Mouse (Mus musculus) heart, embryonic 10.5 days (tissue): Measurements from ENCODE around the gene Fam161b. TPM values are rescaled to one million over a fixed set of nuclear protein-coding genes. Genes with fewer than 3 reads are reported as not detected.
A peak's percentile ranks its signal among the peaks of the same experiment; 100 is the strongest.
"Not testable (repeated sequence)": the region's sequence is repeated elsewhere in the genome, so short reads cannot be mapped to it uniquely, and the experiment has no call there.

Experiments used
- DNase-seq: peaks from one replicate; pipeline ENCODE4 v3.0.0-alpha.2; 2017; ENCODE audit warnings: low spot score
- H3K27ac ChIP-seq: fragments of 300-500 bp; sonication (generic); 2 replicates; pipeline ENCODE4 v1.5.1; 2016; ENCODE audit warnings: mild to moderate bottlenecking
- H3K27me3 ChIP-seq: fragments of 300-500 bp; sonication (generic); 2 replicates; pipeline ENCODE4 v1.6.1; 2016; ENCODE audit warnings: mild to moderate bottlenecking; ENCODE audit not compliant: poor library complexity, insufficient read depth, severe bottlenecking
- H3K36me3 ChIP-seq: fragments of 300-500 bp; sonication (generic); 2 replicates; pipeline ENCODE4 v1.6.1; 2016; ENCODE audit warnings: mild to moderate bottlenecking, moderate library complexity
- H3K4me1 ChIP-seq: fragments of 300-500 bp; sonication (generic); 2 replicates; pipeline ENCODE4 v1.6.1; 2016; ENCODE audit warnings: mild to moderate bottlenecking
- H3K4me3 ChIP-seq: fragments of 300-500 bp; sonication (generic); 2 replicates; pipeline ENCODE4 v1.5.1; 2016; ENCODE audit warnings: mild to moderate bottlenecking, moderate library complexity
- H3K9me3 ChIP-seq: fragments of 300-500 bp; sonication (generic); 2 replicates; pipeline ENCODE4 v1.6.1; 2016; ENCODE audit warnings: mild to moderate bottlenecking, moderate library complexity
- WGBS: fragments of 180-500 bp; shearing (Covaris S2); methylation state at CpG from one replicate; pipeline ENCODE4 v1.1.7; 2016; 5-methylcytosine and 5-hydroxymethylcytosine counted together
- polyA plus RNA-seq: library from polyadenylated mRNA; unstranded; fragments of >200 nt; fragmentation: Nextera tagmentation; extraction: Ambion mirVana; gene quantifications from 2 replicates; pipeline ENCODE4 v1.2.1, GENCODE M21; 2016

Gene Fam161b
- polyA plus RNA-seq, 1 experiment from 2014 or later = 4.4 TPM

- 0 out of 2 replicates have a peak overlapping the region, but pooled peaks have one; percentile 29 for H3K27ac ChIP-seq
- 70% methylated on average over 9 of the region's 9 CpGs for WGBS
- H3K4me3 ChIP-seq = peak overlapping the region; percentile 19; the same call in 1 of the 2 replicates
- peaks cover 28% of the 10 kb centered on the region for H3K4me1 ChIP-seq
- no peak for DNase-seq
- no peaks in the 10 kb centered on the region for H3K9me3 ChIP-seq
- H3K36me3 ChIP-seq = peaks cover 24% of the 10 kb centered on the region
- no peaks in the 10 kb centered on the region for H3K27me3 ChIP-seq
Observed at GRCm38 (mm10) chr12:84364291-84364690, 2.7 kb upstream of the Fam161b start.

GRCm38 (mm10) chr12:84362872-84363271, 1.2 kb upstream of the Fam161b start:
- Histone ChIP-seq H3K27ac (peak overlapping the region; percentile 89; the same call in 1 of the 2 replicates), H3K9me3 (no peaks in the 10 kb centered on the region), H3K36me3 (peaks cover 10% of the 10 kb centered on the region), H3K4me1 (peaks cover 28% of the 10 kb centered on the region), H3K27me3 (no peaks in the 10 kb centered on the region), H3K4me3 (peak overlapping the region; percentile 94)
- 48% methylated on average over 2 of the region's 2 CpGs for WGBS
- DNase-seq = no peak

- Histone ChIP-seq H3K36me3 (peaks cover 26% of the 10 kb centered on the region), H3K4me1 (peaks cover 19% of the 10 kb centered on the region)
- not testable (repeated sequence) for DNase-seq, H3K27ac ChIP-seq, H3K9me3 ChIP-seq, H3K4me3 ChIP-seq, H3K27me3 ChIP-seq
- 57% methylated on average over 2 of the region's 2 CpGs for WGBS
Observed at GRCm38 (mm10) chr12:84358699-84359098, 2.9 kb downstream of the Fam161b start.

- no peaks in the 10 kb centered on the region for H3K4me1 ChIP-seq
- no peaks in the 10 kb centered on the region for H3K9me3 ChIP-seq
- no peak overlapping the region for H3K27ac ChIP-seq
- no peaks in the 10 kb centered on the region for H3K27me3 ChIP-seq
- no peak for DNase-seq
- no peak overlapping the region for H3K4me3 ChIP-seq
- 33% methylated on average over 2 of the region's 2 CpGs for WGBS
- H3K36me3 ChIP-seq = peaks cover 46% of the 10 kb centered on the region
Observed at GRCm38 (mm10) chr12:84347192-84347591, 14.4 kb downstream of the Fam161b start.

GRCm38 (mm10) chr12:84336963-84337625, 24.5 kb downstream of the Fam161b start:
- no peak for DNase-seq
- no peaks in the 10 kb centered on the region for H3K27me3 ChIP-seq
- no peak overlapping the region for H3K27ac ChIP-seq
- no peaks in the 10 kb centered on the region for H3K4me1 ChIP-seq
- no peaks in the 10 kb centered on the region for H3K9me3 ChIP-seq
- 93% methylated on average over 11 of the region's 11 CpGs for WGBS
- peaks cover 98% of the 10 kb centered on the region for H3K36me3 ChIP-seq
- H3K4me3 ChIP-seq = no peak overlapping the region

GRCm38 (mm10) chr12:84327111-84327512, 34.5 kb downstream of the Fam161b start:
- Histone ChIP-seq H3K27ac (no peak overlapping the region), H3K4me3 (no peak overlapping the region), H3K27me3 (no peaks in the 10 kb centered on the region), H3K9me3 (no peaks in the 10 kb centered on the region), H3K36me3 (peaks cover 69% of the 10 kb centered on the region), H3K4me1 (no peaks in the 10 kb centered on the region; the same call in 1 of the 2 replicates)
- DNase-seq = no peak
- WGBS = 50% methylated on average over 4 of the region's 4 CpGs

- Histone ChIP-seq H3K27ac (peak within 1 kb of the TSS; percentile 98), H3K27me3 (no peaks in the 10 kb centered on the region), H3K36me3 (peaks cover 8% of the 10 kb centered on the region; the same call in 1 of the 2 replicates), H3K9me3 (no peaks in the 10 kb centered on the region), H3K4me1 (peaks cover 11% of the 10 kb centered on the region), H3K4me3 (peak within 1 kb of the TSS; percentile 96)
- WGBS = under 1% methylated on average over 77 of the region's 77 CpGs
- DNase-seq = peak; percentile 95
Observed at GRCm38 (mm10) chr12:84316721-84317621, 44.7 kb downstream of the Fam161b start, which contains the start of gene Zfp410. Gene Zfp410 (plus strand): TSS chr12:84316852.

GRCm38 (mm10) chr12:84316006-84316405, 45.6 kb downstream of the Fam161b start:
- Histone ChIP-seq H3K4me1 (peaks cover 11% of the 10 kb centered on the region), H3K9me3 (no peaks in the 10 kb centered on the region), H3K36me3 (peaks cover 16% of the 10 kb centered on the region; the same call in 1 of the 2 replicates), H3K27me3 (no peaks in the 10 kb centered on the region), H3K27ac (peak overlapping the region; percentile 98), H3K4me3 (peak overlapping the region; percentile 96)
- no peak for DNase-seq
- 37% methylated on average over 7 of the region's 7 CpGs for WGBS

GRCm38 (mm10) chr12:84311306-84311705, 50.3 kb downstream of the Fam161b start:
- H3K36me3 ChIP-seq = peaks cover 50% of the 10 kb centered on the region
- H3K4me3 ChIP-seq = no peak overlapping the region
- 79% methylated on average over 3 of the region's 5 CpGs for WGBS
- no peaks in the 10 kb centered on the region for H3K9me3 ChIP-seq
- peaks cover 5% of the 10 kb centered on the region; the same call in 1 of the 2 replicates for H3K4me1 ChIP-seq
- H3K27me3 ChIP-seq = no peaks in the 10 kb centered on the region
- H3K27ac ChIP-seq = no peak overlapping the region
- DNase-seq = no peak

- DNase-seq = no peak
- peaks cover 89% of the 10 kb centered on the region for H3K36me3 ChIP-seq
- H3K9me3 ChIP-seq = no peaks in the 10 kb centered on the region
- H3K4me3 ChIP-seq = no peak overlapping the region
- 57% methylated on average over 1 of the region's 1 CpGs for WGBS
- H3K27me3 ChIP-seq = no peaks in the 10 kb centered on the region
- no peak overlapping the region for H3K27ac ChIP-seq
- H3K4me1 ChIP-seq = no peaks in the 10 kb centered on the region
Observed at GRCm38 (mm10) chr12:84304554-84304953, 57.1 kb downstream of the Fam161b start.

GRCm38 (mm10) chr12:84304101-84304500, 57.5 kb downstream of the Fam161b start:
- no peaks in the 10 kb centered on the region for H3K4me1 ChIP-seq
- no peaks in the 10 kb centered on the region for H3K9me3 ChIP-seq
- WGBS = 92% methylated on average over 5 of the region's 5 CpGs
- no peak for DNase-seq
- no peak overlapping the region for H3K27ac ChIP-seq
- H3K4me3 ChIP-seq = no peak overlapping the region
- H3K36me3 ChIP-seq = peaks cover 90% of the 10 kb centered on the region
- no peaks in the 10 kb centered on the region for H3K27me3 ChIP-seq

GRCm38 (mm10) chr12:84299265-84299664, 62.4 kb downstream of the Fam161b start:
- H3K27me3 ChIP-seq = no peaks in the 10 kb centered on the region
- WGBS = 96% methylated on average over 2 of the region's 2 CpGs
- peaks cover 94% of the 10 kb centered on the region for H3K36me3 ChIP-seq
- no peak for DNase-seq
- no peaks in the 10 kb centered on the region for H3K9me3 ChIP-seq
- H3K4me3 ChIP-seq = no peak overlapping the region
- no peaks in the 10 kb centered on the region for H3K4me1 ChIP-seq
- H3K27ac ChIP-seq = no peak overlapping the region

- Histone ChIP-seq H3K27ac (no peak overlapping the region), H3K4me3 (no peak overlapping the region), H3K27me3 (no peaks in the 10 kb centered on the region), H3K4me1 (no peaks in the 10 kb centered on the region), H3K36me3 (peaks cover 93% of the 10 kb centered on the region), H3K9me3 (no peaks in the 10 kb centered on the region)
- 88% methylated on average over 6 of the region's 6 CpGs for WGBS
- DNase-seq = no peak
Observed at GRCm38 (mm10) chr12:84297851-84298250, 63.8 kb downstream of the Fam161b start.
